Mouse (Mus musculus): ENCODE results near the gene Celf6. TPM values are rescaled to one million over a fixed set of nuclear protein-coding genes. Genes with fewer than 3 reads are reported as not detected.

Gene Celf6
- polyA plus RNA-seq, 1 experiment = 0.79 TPM

DNA sequence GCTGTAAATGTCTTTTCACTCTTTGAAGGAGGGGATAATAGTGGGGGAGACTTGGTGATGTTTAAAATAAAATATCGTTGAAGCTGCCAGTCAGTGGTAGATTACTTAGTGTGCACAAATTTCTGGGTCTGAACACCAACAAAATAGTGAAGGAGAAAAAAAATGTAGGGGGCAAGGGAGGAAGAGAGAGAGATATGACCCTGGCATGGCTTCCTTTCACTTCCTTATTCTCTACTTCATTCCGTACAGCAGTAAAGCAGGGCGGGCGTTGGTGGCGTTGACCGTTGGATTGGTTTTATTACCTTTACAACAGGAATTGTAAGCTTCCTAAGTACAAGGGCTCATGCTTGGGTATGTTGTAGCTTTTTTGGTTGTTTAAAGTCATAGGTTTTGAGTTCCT, 36.1 kb upstream of the Celf6 start:
- H3K27ac ChIP-seq (ENCODE audit: insufficient read depth, low read depth, low read length) = peak overlapping the region; percentile 82
- WGBS = 29% methylated on average over 6 of the region's 6 CpGs
- H3K4me3 ChIP-seq (ENCODE audit: low read depth, low read length) = no peak overlapping the region
- no peak for TF ChIP-seq CTCF (IDR thresholded peaks at IDR 0.05; ENCODE audit: extremely low read depth, insufficient read length, insufficient replicate concordance, low read depth, low read length)
- no peak for TF ChIP-seq POLR2A (IDR thresholded peaks at IDR 0.05; ENCODE audit: low read depth, low read length)
- peaks cover 2% of the 10 kb centered on the region; the same call in 1 of the 2 replicates for H3K36me3 ChIP-seq (ENCODE audit: control insufficient read depth, insufficient read depth, low read length)
- H3K27me3 ChIP-seq (ENCODE audit: control insufficient read depth, insufficient read depth, low read length) = no peaks in the 10 kb centered on the region
- peaks cover 29% of the 10 kb centered on the region; the same call in 1 of the 2 replicates for H3K4me1 ChIP-seq (ENCODE audit: control insufficient read depth, insufficient read depth, insufficient read length, low read length)

DNA sequence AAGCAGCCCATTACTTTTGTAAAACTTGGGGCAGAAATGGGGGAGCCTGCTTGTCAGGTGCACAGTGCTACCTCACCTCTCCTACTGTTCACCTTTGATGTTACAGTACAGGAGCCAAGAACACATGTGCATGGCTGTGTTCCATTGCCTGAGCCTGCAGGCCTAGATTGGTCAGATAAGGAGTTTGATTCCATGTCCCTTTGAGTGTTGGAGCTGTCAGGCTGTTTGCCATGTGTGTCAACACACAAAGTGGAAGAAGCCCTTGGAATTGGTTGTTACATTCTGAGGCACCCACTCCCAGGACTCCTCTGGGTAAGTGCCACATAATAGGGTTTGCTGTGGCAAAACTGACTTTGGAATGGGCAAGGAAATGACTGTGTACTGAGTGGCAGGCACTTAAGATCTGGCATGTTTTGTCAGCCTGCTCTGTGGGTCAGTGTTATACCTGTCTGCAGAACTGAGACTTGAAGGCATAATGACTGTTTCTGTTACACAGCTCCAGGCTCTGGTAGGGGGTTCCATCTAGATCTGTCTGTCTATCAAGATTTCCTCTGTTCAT, 34.9 kb upstream of the Celf6 start:
- Histone ChIP-seq H3K36me3 (ENCODE audit: control insufficient read depth, insufficient read depth, low read length) (peaks cover 5% of the 10 kb centered on the region; the same call in 1 of the 2 replicates), H3K27me3 (ENCODE audit: control insufficient read depth, insufficient read depth, low read length) (no peaks in the 10 kb centered on the region), H3K4me1 (ENCODE audit: control insufficient read depth, insufficient read depth, insufficient read length, low read length) (peaks cover 27% of the 10 kb centered on the region; the same call in 1 of the 2 replicates), H3K27ac (ENCODE audit: insufficient read depth, low read depth, low read length) (no peak overlapping the region; the same call in 1 of the 2 replicates), H3K4me3 (ENCODE audit: low read depth, low read length) (no peak overlapping the region)
- TF ChIP-seq CTCF (IDR thresholded peaks at IDR 0.05; ENCODE audit: extremely low read depth, insufficient read length, insufficient replicate concordance, low read depth, low read length) (no peak), POLR2A (IDR thresholded peaks at IDR 0.05; ENCODE audit: low read depth, low read length) (no peak)

DNA sequence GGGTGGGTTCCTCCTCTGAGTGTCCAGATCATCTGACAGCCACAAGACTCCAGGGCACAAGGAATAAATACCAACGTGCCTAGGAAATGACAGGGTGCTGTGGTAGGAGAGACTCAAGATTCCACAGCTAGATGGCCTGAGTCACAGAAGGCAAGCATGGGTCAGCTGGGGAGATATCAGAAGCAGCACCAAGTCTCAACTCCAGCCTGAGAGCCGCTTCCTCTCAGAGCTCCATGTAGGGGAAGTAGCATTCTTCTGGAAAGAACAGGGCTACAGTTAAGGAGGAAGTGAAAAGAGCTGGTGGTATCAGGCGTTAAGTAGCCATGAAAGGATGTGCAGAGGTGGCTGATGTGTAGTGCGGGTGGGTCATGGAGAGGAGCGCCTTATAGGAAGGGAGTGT, 33.0 kb upstream of the Celf6 start:
- Histone ChIP-seq H3K27ac (ENCODE audit: insufficient read depth, low read depth, low read length) (peak overlapping the region; percentile 43), H3K4me1 (ENCODE audit: control insufficient read depth, insufficient read depth, insufficient read length, low read length) (peaks cover 25% of the 10 kb centered on the region; the same call in 1 of the 2 replicates), H3K27me3 (ENCODE audit: control insufficient read depth, insufficient read depth, low read length) (no peaks in the 10 kb centered on the region), H3K4me3 (ENCODE audit: low read depth, low read length) (no peak overlapping the region), H3K36me3 (ENCODE audit: control insufficient read depth, insufficient read depth, low read length) (peaks cover 8% of the 10 kb centered on the region; the same call in 1 of the 2 replicates)
- WGBS = 73% methylated on average over 5 of the region's 5 CpGs
- no peak for TF ChIP-seq CTCF (IDR thresholded peaks at IDR 0.05; ENCODE audit: extremely low read depth, insufficient read length, insufficient replicate concordance, low read depth, low read length)
- no peak for TF ChIP-seq POLR2A (IDR thresholded peaks at IDR 0.05; ENCODE audit: low read depth, low read length)

DNA sequence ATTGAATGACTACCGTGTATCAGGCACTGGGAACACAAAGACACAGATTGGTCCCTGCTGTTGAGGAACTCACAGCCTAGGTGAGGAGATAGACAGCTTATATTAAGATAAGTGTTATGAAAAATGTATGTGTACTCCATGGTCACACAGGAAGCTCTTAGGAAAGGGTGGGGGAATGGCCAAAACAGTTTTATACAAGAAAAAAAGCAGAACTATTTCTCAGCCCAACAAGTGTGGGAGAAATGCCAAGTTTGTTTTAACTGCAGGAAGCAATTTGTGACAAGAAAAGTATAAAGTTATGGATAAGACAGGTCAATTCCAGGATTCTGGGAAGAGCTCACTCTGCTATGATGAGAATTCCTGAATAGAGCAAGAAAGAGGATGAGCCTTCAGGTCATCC, 29.8 kb upstream of the Celf6 start:
- Histone ChIP-seq H3K4me3 (ENCODE audit: low read depth, low read length) (no peak overlapping the region), H3K27me3 (ENCODE audit: control insufficient read depth, insufficient read depth, low read length) (no peaks in the 10 kb centered on the region), H3K36me3 (ENCODE audit: control insufficient read depth, insufficient read depth, low read length) (peaks cover 8% of the 10 kb centered on the region; the same call in 1 of the 2 replicates), H3K27ac (ENCODE audit: insufficient read depth, low read depth, low read length) (no peak overlapping the region), H3K4me1 (ENCODE audit: control insufficient read depth, insufficient read depth, insufficient read length, low read length) (peaks cover 21% of the 10 kb centered on the region)
- no peak for TF ChIP-seq POLR2A (IDR thresholded peaks at IDR 0.05; ENCODE audit: low read depth, low read length)
- no peak for TF ChIP-seq CTCF (IDR thresholded peaks at IDR 0.05; ENCODE audit: extremely low read depth, insufficient read length, insufficient replicate concordance, low read depth, low read length)
- 77% methylated on average over 1 of the region's 1 CpGs for WGBS

DNA sequence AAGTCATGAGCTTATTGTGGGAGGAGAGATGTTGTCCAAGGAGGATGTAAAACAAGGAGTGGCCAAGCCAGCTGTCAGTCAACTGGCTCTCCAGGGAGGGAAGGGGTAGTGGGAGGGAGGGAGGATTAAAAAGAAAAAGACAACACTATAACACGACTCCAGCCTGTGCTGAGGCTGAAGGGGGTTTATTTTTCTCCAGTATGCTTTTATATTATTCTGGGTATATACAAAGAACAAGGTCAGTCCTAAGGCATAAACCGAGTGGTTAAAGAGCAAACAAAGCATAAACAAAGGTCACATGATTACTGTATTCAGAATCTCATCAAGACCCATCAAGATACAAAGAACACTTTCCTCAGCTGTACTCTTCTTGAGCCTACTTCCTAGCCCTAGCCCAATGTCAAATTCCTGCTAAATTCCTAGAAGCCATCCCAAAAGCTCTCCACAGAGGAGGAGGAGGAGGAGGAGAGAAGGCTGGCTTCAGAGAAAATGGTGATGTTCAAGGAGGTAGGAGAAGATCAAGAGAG, 28.7 kb upstream of the Celf6 start:
- H3K27me3 ChIP-seq (ENCODE audit: control insufficient read depth, insufficient read depth, low read length) = no peaks in the 10 kb centered on the region
- TF ChIP-seq CTCF (IDR thresholded peaks at IDR 0.05; ENCODE audit: extremely low read depth, insufficient read length, insufficient replicate concordance, low read depth, low read length) (no peak), POLR2A (IDR thresholded peaks at IDR 0.05; ENCODE audit: low read depth, low read length) (no peak)
- WGBS = 46% methylated on average over 2 of the region's 2 CpGs
- H3K4me1 ChIP-seq (ENCODE audit: control insufficient read depth, insufficient read depth, insufficient read length, low read length) = peaks cover 14% of the 10 kb centered on the region
- no peak overlapping the region for H3K4me3 ChIP-seq (ENCODE audit: low read depth, low read length)
- H3K27ac ChIP-seq (ENCODE audit: insufficient read depth, low read depth, low read length) = no peak overlapping the region
- H3K36me3 ChIP-seq (ENCODE audit: control insufficient read depth, insufficient read depth, low read length) = peaks cover 15% of the 10 kb centered on the region

DNA sequence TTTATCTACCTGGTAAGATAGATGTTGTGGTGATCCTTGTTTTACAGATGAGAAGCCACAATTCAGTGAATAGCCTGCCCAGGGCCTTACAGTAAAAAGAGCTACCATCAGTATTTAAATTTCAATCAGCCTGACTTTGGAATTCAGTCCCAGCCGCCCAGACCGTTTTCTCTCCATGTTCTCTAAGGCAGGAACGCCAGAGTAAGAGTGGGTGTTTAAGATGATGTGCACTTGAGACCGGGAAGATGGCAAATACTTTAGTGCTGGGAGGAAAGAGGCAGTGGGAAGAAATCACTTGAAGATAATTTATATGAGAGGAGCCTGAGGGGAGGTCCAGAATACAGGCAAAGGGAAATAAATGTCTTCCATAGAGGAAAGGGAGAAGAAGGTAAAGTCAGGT, 27.6 kb upstream of the Celf6 start:
- Histone ChIP-seq H3K27ac (ENCODE audit: insufficient read depth, low read depth, low read length) (no peak overlapping the region), H3K36me3 (ENCODE audit: control insufficient read depth, insufficient read depth, low read length) (peaks cover 20% of the 10 kb centered on the region), H3K4me3 (ENCODE audit: low read depth, low read length) (no peak overlapping the region), H3K4me1 (ENCODE audit: control insufficient read depth, insufficient read depth, insufficient read length, low read length) (peaks cover 7% of the 10 kb centered on the region), H3K27me3 (ENCODE audit: control insufficient read depth, insufficient read depth, low read length) (no peaks in the 10 kb centered on the region)
- no peak for TF ChIP-seq CTCF (IDR thresholded peaks at IDR 0.05; ENCODE audit: extremely low read depth, insufficient read length, insufficient replicate concordance, low read depth, low read length)
- no peak for TF ChIP-seq POLR2A (IDR thresholded peaks at IDR 0.05; ENCODE audit: low read depth, low read length)
- WGBS = 91% methylated on average over 4 of the region's 4 CpGs

DNA sequence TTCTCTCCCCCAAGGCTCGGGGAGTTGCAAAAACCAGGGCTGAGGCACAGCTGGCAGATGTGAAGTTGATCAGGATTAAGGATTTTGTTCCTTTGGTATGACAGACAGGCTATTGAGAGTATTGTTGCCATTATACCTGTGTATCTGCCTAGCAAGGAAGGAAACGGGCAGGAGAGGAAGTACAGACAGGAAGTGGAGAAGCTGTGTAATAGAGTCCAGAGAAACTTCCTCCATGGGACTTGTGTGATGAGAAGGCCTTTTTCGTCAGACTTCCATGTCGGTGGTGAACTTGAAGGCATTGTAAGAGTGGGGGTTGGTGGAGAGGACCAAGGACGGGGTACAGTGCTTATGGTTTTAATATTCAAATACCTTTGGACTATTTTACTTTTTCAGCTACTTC, 26.7 kb upstream of the Celf6 start:
- no peak overlapping the region for H3K27ac ChIP-seq (ENCODE audit: insufficient read depth, low read depth, low read length)
- peaks cover 7% of the 10 kb centered on the region for H3K4me1 ChIP-seq (ENCODE audit: control insufficient read depth, insufficient read depth, insufficient read length, low read length)
- H3K4me3 ChIP-seq (ENCODE audit: low read depth, low read length) = no peak overlapping the region
- H3K36me3 ChIP-seq (ENCODE audit: control insufficient read depth, insufficient read depth, low read length) = peaks cover 26% of the 10 kb centered on the region
- no peaks in the 10 kb centered on the region for H3K27me3 ChIP-seq (ENCODE audit: control insufficient read depth, insufficient read depth, low read length)
- no peak for TF ChIP-seq CTCF (IDR thresholded peaks at IDR 0.05; ENCODE audit: extremely low read depth, insufficient read length, insufficient replicate concordance, low read depth, low read length)
- TF ChIP-seq POLR2A (IDR thresholded peaks at IDR 0.05; ENCODE audit: low read depth, low read length) = no peak
- WGBS = 75% methylated on average over 5 of the region's 5 CpGs
